Mouse (Mus musculus) heart, adult 18-20 months (tissue): ENCODE results near the gene Taok3. TPM values are rescaled to one million over a fixed set of nuclear protein-coding genes. Genes with fewer than 3 reads are reported as not detected.
A peak's percentile ranks its signal among the peaks of the same experiment; 100 is the strongest.
"Not testable (repeated sequence)": the region's sequence is repeated elsewhere in the genome, so short reads cannot be mapped to it uniquely, and the experiment has no call there.

Experiments used
- DNase-seq, 2 experiments: peaks; one replicate each; pipeline ENCODE4 v3.0.0; 2021 to 2022; ENCODE audit warnings: mixed read lengths in 1 of 2
- total RNA-seq, 2 experiments: library from RNA; stranded (reverse); gene quantifications; 2 replicates each; pipeline ENCODE4 v1.2.3; 2021

The Taok3 gene
- total RNA-seq, 2 experiments from 2014 or later = 5.8 to 7.8 TPM

GRCm38 (mm10) chr5:117264701-117265100, 144.8 kb downstream of the Taok3 start:
- DNase-seq = no peak

DNA sequence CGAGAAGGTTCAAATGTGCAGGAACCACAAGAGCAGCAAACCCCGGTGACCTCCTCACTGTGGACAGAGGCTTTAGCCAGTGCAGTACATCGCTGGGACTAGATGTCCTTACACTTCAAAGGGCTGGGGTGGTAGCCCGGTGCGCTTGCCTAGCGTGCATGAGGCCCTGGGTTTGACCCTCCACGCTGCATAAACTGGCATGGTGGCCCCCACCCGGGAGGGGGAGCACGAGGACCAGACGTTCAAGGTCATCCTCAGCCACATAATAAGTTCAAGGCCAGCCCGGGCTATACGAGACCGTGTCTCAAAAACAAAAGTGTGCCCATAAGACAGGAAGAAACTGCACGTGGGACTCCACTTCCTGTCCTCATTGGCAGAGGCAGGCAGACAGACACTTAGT, 148.0 kb downstream of the Taok3 start:
- no peak for DNase-seq

- DNase-seq = no peak
Observed at GRCm38 (mm10) chr5:117268749-117269148, 148.8 kb downstream of the Taok3 start.

DNA sequence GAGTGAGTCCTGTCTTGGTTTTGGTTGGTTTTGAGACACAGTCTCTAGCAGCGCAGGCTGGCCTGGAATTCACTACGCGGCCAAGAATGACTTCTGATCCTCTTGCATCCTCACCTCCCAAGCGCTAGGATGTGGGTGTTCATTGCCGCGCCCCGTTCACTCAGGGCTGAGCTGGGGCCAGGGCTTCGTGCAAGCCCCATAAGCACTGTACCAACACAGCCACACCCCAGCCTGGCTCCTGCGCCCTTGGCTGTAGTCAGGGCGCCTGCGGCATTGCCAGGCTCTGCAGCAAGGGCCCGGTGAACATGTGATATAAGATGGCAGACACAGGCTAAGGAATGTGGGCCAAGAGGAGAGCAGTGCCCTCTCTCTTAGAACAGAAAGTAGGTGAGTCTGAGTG, 149.5 kb downstream of the Taok3 start:
- DNase-seq = no peak

DNA sequence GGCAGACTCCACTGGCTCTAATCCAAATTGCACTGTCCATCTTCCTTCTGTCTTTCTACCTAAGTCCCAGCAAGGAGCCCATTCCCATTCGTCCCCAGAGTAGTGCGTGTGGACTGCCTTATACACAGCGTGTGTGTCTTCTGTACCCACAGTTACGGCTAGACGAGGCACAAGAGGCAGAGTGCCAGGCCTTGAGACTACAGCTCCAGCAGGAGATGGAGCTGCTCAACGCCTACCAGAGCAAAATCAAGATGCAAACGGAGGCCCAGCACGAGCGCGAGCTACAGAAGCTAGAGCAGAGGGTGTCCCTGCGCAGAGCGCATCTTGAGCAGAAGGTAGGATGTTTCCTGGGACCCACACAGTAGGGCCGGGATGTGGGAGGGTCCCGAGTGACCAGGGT, 152.0 kb downstream of the Taok3 start:
- DNase-seq = no peak

DNA sequence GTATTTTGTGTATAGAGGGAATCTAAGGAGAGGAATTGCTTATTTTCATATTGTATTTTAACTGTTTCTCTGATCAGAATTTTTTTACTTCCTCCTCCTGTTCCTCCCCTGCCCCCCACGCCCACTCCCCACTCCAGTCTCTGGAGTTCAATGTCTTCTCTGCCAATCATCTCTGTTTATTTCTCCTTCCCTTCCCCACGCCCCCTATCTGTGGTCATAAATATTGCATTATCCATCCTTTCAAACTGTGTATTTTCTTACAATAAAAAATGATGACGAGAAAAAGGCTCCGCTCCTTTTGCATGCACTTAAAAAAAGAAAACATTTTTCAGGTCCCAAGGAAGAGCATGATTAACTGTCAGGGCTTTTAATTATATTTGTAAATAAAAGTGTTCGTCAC, 154.9 kb downstream of the Taok3 start:
- peak in 1 of 2 experiments; percentile 25 for DNase-seq

- DNase-seq = no peak
Observed at GRCm38 (mm10) chr5:117277784-117278183, 157.9 kb downstream of the Taok3 start.

GRCm38 (mm10) chr5:117278809-117279668, 159.1 kb downstream of the Taok3 start:
- DNase-seq = peak; percentile 42 to 56

GRCm38 (mm10) chr5:117279669-117280050, 159.7 kb downstream of the Taok3 start:
- DNase-seq = no peak

GRCm38 (mm10) chr5:117281536-117281935, 161.6 kb downstream of the Taok3 start:
- DNase-seq = no peak

DNA sequence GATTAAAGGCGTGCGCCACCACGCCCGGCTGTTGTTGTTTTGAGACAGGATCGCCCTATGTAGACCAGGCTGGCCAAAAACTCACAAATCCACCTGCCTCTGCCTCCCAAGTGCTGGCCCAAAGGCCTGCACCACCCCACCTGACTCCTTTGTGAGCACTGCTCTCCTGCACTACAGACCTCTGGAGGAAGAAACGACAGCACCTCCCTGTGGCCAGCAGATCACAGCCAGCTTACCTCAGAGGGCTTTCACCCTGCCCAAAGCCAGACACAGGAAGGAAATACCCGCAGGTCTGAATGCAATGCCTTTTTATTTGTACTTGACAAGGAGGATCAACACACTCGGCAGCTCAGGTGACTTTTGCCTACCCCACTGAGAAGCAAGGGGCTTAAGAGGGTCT, 162.4 kb downstream of the Taok3 start:
- DNase-seq = no peak

- no peak for DNase-seq
Observed at GRCm38 (mm10) chr5:117284029-117284428, 164.1 kb downstream of the Taok3 start.

DNA sequence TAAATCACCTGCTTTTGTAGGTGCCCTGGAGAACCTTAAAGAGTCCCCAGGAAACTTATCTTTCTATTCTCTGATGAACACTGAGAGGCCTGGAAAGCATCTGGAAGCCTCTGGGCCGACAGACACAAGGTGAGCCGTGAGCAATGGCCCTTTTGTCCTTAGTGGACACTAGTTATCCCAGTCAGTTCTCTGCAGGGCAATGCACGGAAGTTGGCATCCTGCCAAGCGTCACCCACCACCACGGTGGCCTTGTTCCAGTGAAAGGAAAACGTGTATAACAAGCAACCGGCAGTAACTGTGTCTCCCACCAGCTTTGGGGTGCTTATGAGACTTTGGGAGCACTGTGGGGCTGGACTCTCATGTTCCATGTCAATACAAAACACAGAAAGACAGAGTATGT, 164.8 kb downstream of the Taok3 start:
- DNase-seq = no peak

- DNase-seq = no peak
Observed at GRCm38 (mm10) chr5:117285266-117285665, 165.3 kb downstream of the Taok3 start.

DNA sequence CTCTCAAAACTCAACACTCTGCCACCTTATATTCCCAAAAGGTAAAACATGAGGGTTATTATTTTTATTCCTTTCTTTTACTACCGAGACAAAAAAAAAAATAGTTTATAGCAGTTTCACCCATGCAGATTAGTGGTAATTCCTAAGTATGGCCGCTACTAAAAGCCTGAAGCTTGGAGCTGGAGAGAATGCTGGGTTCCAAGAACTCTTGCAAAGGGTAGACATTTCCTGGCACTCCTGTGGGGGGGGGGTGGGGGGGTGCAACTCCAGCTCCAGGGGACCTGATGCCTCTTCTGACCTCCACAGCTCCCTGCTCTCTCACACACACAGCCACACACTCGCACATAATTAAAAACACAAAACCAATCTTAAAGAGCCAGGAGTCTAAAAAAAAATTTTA, 166.4 kb downstream of the Taok3 start:
- no peak for DNase-seq

GRCm38 (mm10) chr5:117286831-117287822, 167.2 kb downstream of the Taok3 start, which contains the start of gene Pebp1:
Gene Pebp1, minus strand, starts transcription at chr5:117287625.
- DNase-seq = peak; percentile 97 to 98

DNA sequence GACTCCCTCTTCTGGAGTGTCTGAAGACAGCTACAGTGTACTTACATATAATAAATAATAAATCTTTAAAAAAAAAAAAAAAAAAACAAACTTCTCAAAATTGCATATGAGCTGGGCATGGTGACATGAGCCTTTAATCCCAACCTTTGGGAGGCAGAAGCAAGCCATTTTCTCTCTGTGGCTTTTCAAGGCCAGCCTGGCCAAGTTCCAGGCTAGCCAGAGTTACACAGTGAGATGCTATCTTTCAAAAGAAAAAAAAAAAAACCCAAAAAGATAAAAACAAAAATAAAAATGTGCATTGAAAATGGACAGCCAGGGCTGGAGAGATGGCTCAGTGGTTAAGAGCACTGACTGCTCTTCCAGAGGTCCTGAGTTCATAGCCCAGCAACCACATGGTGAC, 169.7 kb downstream of the Taok3 start:
- DNase-seq = no peak

DNA sequence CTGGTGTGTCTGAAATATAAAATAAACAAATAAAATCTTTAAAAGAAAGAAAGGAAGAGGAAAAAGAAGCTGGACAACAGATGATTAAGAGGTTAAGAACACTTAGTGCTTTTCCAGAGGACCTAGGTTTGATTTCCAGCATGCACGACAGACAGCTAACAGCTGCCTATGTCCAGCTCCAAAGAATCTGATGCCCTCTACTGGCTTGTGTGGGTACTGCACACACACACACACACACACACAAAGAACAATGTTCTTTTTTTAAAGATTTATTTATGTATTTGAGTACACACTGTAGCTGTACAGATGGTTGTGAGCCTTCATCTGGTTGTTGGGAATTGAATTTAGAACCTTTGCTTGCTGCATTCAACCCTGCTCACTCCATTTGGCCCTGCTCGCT, 170.2 kb downstream of the Taok3 start:
- DNase-seq = no peak

- DNase-seq = no peak
Observed at GRCm38 (mm10) chr5:117291312-117291711, 171.4 kb downstream of the Taok3 start.

DNA sequence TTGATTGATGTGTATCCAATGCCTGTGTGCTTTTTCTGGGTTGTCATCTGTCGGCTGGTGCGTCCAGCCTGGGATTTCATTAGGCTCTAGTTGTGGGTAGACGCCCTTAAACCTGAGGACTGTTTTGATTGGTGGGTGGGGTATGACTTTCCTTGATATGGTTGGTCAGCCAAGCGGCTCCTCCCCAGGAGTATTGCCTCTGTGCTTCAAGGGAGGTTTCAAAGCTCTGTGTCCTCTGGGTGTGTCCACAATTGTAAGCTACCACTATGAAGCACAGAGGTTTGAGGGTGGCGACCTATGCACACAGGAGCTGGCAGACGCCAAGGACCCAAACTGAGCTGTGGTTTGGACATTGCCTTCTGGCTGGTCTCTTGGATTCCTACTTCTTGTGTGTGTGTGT, 172.6 kb downstream of the Taok3 start:
- no peak for DNase-seq

DNA sequence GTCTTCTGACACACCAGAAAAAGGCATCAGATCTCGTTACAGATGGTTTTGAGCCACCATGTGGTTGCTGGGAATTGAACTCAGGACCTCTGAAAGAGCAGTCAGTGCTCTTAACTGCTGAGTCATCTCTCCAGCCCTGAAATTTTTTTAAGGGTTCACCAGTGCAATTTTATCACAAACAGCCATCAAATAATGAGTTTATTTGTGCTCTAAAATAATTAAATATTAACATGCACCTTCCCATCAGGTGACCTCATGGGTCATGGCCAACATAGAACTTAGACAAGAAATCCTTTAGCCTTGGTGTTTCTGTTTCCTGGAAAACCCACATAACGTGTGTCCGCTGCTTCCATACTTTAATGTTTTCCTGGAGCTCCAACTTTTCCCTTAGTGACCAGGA, 173.8 kb downstream of the Taok3 start:
- DNase-seq = not testable (repeated sequence)

DNA sequence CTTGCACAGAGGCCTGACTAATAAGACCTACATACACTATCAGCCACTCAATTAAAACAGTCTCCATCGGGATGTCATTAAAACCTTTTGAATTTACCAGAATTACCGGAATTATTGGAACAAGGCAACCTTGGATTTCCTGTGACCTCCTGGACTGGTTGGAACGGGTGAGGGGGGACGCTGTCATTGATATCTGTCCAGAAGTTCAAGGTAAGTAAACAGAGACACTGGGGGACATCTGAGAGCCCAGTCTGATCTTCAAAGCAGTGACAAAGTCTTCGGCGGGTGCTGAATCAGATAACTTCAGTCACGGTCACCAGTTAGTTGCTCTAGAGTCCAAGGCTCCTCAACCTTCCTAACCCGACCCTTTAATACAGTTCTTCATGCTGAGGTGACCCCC, 175.1 kb downstream of the Taok3 start:
- no peak for DNase-seq

DNA sequence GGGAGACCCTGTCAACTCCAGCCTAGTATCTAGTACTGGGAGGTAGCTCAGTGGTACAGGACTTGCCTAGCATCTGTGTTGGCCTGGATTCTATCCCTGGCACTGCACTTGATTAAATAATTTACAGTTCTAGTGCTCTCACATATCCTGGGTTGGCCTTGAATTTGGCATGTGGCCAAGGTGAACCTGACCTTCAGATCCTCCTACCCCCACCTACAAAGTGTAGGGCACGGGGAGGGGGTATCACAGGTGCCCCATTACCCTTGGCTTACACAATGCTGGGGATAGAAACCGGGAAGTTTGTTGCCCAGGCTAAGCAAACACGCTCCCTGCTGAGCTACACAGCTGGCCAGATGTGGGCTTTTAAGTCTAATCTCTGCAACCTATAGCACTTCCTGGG, 183.0 kb downstream of the Taok3 start:
- DNase-seq = no peak
